Comparison of ENCODE assay signal across 21 mouse cellular contexts in genomic region chr3:27071706-27072105, GRCm38 (mm10).
"Had no signal": no experiment of that assay in that cellular context is flagged by ENCODE, and none has a peak within 500 bp of the region (broad histone marks: within the 10 kb centered on the region; RNA-seq: fewer than 3 reads in every experiment).

No protein-coding gene starts in this region.

- H3K9me3 ChIP-seq: limb, embryonic 13.5 days; liver, embryonic 12.5 days; liver, embryonic 15.5 days; lung, embryonic 15.5 days; midbrain, embryonic 13.5 days; neural tube, embryonic 13.5 days had no signal

- H3K4me3 ChIP-seq: limb, embryonic 13.5 days; liver, embryonic 12.5 days; liver, embryonic 15.5 days; lung, embryonic 15.5 days; midbrain, embryonic 13.5 days; neural tube, embryonic 13.5 days had no signal

- DNase-seq: kidney, adult 18-20 months; kidney, adult 9 months; kidney, postnatal 14 days; kidney, postnatal 4 days; left cerebral cortex, postnatal 4 days; liver; lung, adult 18-20 months; lung, postnatal 10 days; retina, postnatal 1 day; right cerebral cortex, postnatal 25 days; thymus, adult 2 months; thymus, postnatal 14 days; thymus, postnatal 4 days had no signal

- H3K27me3 ChIP-seq: limb, embryonic 13.5 days; liver, embryonic 12.5 days; liver, embryonic 15.5 days; lung, embryonic 15.5 days; midbrain, embryonic 13.5 days; neural tube, embryonic 13.5 days had no signal

- H3K4me1 ChIP-seq: limb, embryonic 13.5 days; liver, embryonic 15.5 days; lung, embryonic 15.5 days; midbrain, embryonic 13.5 days had no signal

- H3K27ac ChIP-seq: limb, embryonic 13.5 days; liver, embryonic 12.5 days; liver, embryonic 15.5 days; lung, embryonic 15.5 days; midbrain, embryonic 13.5 days; neural tube, embryonic 13.5 days; stomach, postnatal 0 days had no signal

- ATAC-seq: liver, embryonic 12.5 days; midbrain, embryonic 13.5 days; midbrain, embryonic 16.5 days had no signal

- H3K36me3 ChIP-seq: limb, embryonic 13.5 days; liver, embryonic 12.5 days; liver, embryonic 15.5 days; lung, embryonic 15.5 days; midbrain, embryonic 13.5 days; neural tube, embryonic 13.5 days had no signal
